Mouse (Mus musculus): Measurements from ENCODE around the gene 4930544D05Rik. TPM values are rescaled to one million over a fixed set of nuclear protein-coding genes. Genes with fewer than 3 reads are reported as not detected.
"Not testable (repeated sequence)": the region's sequence is repeated elsewhere in the genome, so short reads cannot be mapped to it uniquely, and the experiment has no call there.

Gene 4930544D05Rik
- not detected in 2 replicates for polyA plus RNA-seq (2015; fragmentation: Nextera tagmentation; extraction: Ambion mirVana)

DNA sequence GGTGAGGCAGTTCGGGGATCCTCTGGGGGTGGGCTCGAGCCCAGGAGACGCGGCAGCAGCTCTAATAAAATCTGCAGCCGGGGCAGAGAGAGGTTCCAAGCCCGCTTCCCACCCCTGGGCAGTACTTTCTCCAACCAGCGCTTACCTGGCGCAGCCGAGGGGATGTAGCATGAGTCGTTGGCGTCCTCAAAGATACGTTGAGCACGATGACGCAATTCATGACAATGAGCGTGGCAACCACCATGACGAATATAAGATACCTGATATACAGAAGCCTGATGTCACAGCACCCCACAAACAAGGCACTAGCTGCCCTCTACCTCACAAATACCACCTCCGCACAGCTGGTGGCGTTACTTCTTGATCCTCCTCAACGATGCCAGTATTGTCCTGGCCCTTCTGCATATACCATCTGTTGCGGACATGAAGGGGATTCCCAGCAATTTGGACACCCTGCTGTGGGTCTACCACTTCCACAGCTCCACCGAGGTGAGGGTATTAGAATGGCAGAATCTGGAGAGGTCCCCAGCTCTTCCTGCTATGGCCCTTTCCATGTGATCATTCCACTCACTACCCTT is at the start of gene 4930544D05Rik:
Gene 4930544D05Rik (plus strand): TSS at position 333 of the 578 bp plus-strand sequence.
- H3K27me3 ChIP-seq, result no peaks in the 10 kb centered on the region
- peaks cover 8% of the 10 kb centered on the region for H3K4me1 ChIP-seq
- peak within 1 kb of the TSS; percentile 37 for H3K4me2 ChIP-seq (replicated peaks)
- ATAC-seq (replicated peaks), result no peak
- H3K27ac ChIP-seq (replicated peaks), result no peak within 1 kb of the TSS
- peaks cover 24% of the 10 kb centered on the region for H3K36me3 ChIP-seq
- no peak within 1 kb of the TSS for H3K9ac ChIP-seq (replicated peaks)
- 17% methylated on average over 21 of the region's 21 CpGs for WGBS
- no peaks in the 10 kb centered on the region for H3K9me3 ChIP-seq
- H3K4me3 ChIP-seq, result peak within 1 kb of the TSS; percentile 22

DNA sequence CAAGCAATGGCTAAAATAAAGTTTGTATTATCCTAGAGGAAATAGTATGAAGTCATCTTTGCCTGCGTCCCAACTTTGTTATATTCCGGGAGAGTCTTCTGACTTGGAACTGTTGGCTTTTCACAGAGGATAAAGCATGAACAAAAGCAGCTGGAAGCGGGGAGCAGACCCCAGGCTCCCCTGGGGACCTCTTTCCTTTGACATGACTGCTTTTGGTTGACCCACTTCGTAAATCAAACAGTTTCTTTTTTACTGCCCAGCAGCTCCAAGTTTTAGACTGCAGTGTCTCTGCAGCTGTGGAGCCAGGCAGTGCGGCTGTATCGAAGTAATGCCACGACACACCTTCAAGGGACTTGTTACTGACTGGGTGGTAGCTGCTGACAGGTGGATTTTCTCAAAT is 49.1 kb upstream of the 4930544D05Rik start:
- H3K4me3 ChIP-seq, result no peak overlapping the region
- no peaks in the 10 kb centered on the region for H3K36me3 ChIP-seq
- no peak overlapping the region for H3K9ac ChIP-seq (replicated peaks)
- no peak overlapping the region for H3K27ac ChIP-seq (replicated peaks)
- WGBS, result 70% methylated on average over 7 of the region's 7 CpGs
- no peaks in the 10 kb centered on the region for H3K9me3 ChIP-seq
- no peak for ATAC-seq (replicated peaks)
- no peak overlapping the region for H3K4me2 ChIP-seq (replicated peaks)
- no peaks in the 10 kb centered on the region for H3K27me3 ChIP-seq
- H3K4me1 ChIP-seq, result peaks cover 33% of the 10 kb centered on the region

DNA sequence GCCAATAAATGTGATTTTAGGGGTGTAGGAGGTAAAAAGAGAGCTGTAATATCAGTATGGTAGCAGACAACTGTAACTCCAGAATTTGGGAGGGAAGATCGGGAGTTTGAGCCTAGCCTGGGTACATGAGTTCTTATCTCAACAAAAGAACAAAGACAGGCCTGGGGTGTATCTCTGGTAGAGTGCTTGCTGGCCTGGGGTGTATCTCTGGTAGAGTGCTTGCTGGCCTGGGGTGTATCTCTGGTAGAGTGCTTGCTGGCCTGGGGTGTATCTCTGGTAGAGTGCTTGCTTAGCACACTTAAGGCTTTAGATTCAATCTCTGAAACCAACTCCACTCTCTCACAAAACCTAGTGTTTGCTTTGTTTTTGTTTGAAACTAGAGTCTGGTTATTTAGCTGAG is 45.0 kb upstream of the 4930544D05Rik start:
- H3K4me1 ChIP-seq; ATAC-seq (replicated peaks); H3K36me3 ChIP-seq; H3K4me2 ChIP-seq (replicated peaks); H3K4me3 ChIP-seq; H3K27ac ChIP-seq (replicated peaks); H3K27me3 ChIP-seq; H3K9me3 ChIP-seq; H3K9ac ChIP-seq (replicated peaks): not testable (repeated sequence)
- whole genome bisulfite sequencing, result 97% methylated on average over 1 of the region's 1 CpGs

- ATAC-seq (replicated peaks), result no peak
- Histone ChIP-seq H3K4me3 (no peak overlapping the region), H3K9me3 (no peaks in the 10 kb centered on the region), H3K27me3 (no peaks in the 10 kb centered on the region), H3K4me2 (replicated peaks) (no peak overlapping the region), H3K36me3 (no peaks in the 10 kb centered on the region), H3K4me1 (peaks cover 8% of the 10 kb centered on the region), H3K9ac (replicated peaks) (no peak overlapping the region), H3K27ac (replicated peaks) (no peak overlapping the region)
- WGBS, result 97% methylated on average over 1 of the region's 1 CpGs
Measured at GRCm38 (mm10) chr11:70571641-70572040, 44.0 kb upstream of the 4930544D05Rik start.

GRCm38 (mm10) chr11:70572348-70572902 is 43.2 kb upstream of the 4930544D05Rik start:
- Histone ChIP-seq H3K9ac (replicated peaks) (no peak overlapping the region), H3K36me3 (no peaks in the 10 kb centered on the region), H3K4me1 (peaks cover 15% of the 10 kb centered on the region), H3K9me3 (no peaks in the 10 kb centered on the region), H3K4me2 (replicated peaks) (no peak overlapping the region), H3K4me3 (no peak overlapping the region), H3K27ac (replicated peaks) (no peak overlapping the region), H3K27me3 (no peaks in the 10 kb centered on the region)
- 75% methylated on average over 5 of the region's 5 CpGs for WGBS
- no peak for ATAC-seq (replicated peaks)

DNA sequence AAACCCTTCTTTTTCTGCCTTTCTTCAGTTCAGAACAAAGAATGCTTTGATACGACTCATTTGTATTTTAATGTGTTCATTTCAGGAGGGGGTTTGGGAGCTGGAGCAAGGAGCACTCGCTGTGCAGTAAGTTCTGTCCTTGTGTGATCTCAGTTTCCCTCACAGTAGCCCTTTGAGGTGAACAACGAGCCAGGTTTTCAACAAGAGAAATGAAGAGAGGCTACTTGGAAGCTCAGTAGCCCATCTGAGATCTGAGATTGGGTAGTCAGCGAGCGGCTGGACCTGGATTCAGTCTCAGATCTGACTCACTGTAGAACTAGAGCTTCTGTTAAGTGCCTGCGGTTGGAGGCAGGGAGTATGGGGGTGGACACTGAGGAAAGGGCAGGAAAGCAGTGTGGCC is 41.8 kb upstream of the 4930544D05Rik start:
- Histone ChIP-seq H3K9ac (replicated peaks) (no peak overlapping the region), H3K4me3 (no peak overlapping the region), H3K4me1 (peaks cover 28% of the 10 kb centered on the region), H3K27ac (replicated peaks) (peak overlapping the region; percentile 57), H3K36me3 (no peaks in the 10 kb centered on the region), H3K9me3 (no peaks in the 10 kb centered on the region), H3K4me2 (replicated peaks) (no peak overlapping the region), H3K27me3 (no peaks in the 10 kb centered on the region)
- ATAC-seq (replicated peaks), result no peak
- 20% methylated on average over 6 of the region's 6 CpGs for WGBS

DNA sequence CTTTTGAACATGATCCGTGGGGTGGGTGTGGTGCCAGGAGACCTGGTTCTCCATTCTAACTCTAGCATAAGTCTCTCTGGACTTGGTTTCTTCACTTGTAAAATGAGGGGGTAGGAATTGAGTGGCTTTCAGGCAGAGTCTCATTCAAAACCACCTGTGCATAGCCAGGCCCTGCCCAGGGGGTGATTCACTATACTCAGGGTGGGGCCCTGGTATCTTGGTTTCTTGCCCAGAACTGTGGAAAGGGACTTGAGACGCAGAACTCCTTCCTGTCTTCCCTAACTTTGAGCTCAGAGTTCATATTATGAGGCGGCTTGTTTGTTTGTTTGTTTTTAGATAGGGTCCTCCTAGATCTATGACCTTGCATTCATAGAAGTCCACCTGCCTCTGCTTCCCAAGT is 38.4 kb upstream of the 4930544D05Rik start:
- Histone ChIP-seq H3K4me1 (peaks cover 39% of the 10 kb centered on the region), H3K4me3 (no peak overlapping the region), H3K9me3 (no peaks in the 10 kb centered on the region), H3K27me3 (no peaks in the 10 kb centered on the region), H3K27ac (replicated peaks) (no peak overlapping the region), H3K4me2 (replicated peaks) (no peak overlapping the region), H3K9ac (replicated peaks) (no peak overlapping the region), H3K36me3 (no peaks in the 10 kb centered on the region)
- WGBS, result 76% methylated on average over 3 of the region's 3 CpGs
- no peak for ATAC-seq (replicated peaks)

GRCm38 (mm10) chr11:70578962-70579361 is 36.7 kb upstream of the 4930544D05Rik start:
- ATAC-seq (replicated peaks), result no peak

GRCm38 (mm10) chr11:70579710-70580357 is 35.8 kb upstream of the 4930544D05Rik start:
- H3K4me1 ChIP-seq, result peaks cover 42% of the 10 kb centered on the region
- no peak overlapping the region for H3K4me2 ChIP-seq (replicated peaks)

More at GRCm38 (mm10) chr11:70578962-70579361, 36.7 kb upstream of the 4930544D05Rik start:
- Histone ChIP-seq H3K4me3 (no peak overlapping the region), H3K9me3 (no peaks in the 10 kb centered on the region), H3K4me1 (peaks cover 37% of the 10 kb centered on the region), H3K4me2 (replicated peaks) (no peak overlapping the region), H3K9ac (replicated peaks) (no peak overlapping the region), H3K27me3 (no peaks in the 10 kb centered on the region), H3K36me3 (no peaks in the 10 kb centered on the region), H3K27ac (replicated peaks) (no peak overlapping the region)
- WGBS, result 93% methylated on average over 6 of the region's 6 CpGs

GRCm38 (mm10) chr11:70580358-70580720 is 35.3 kb upstream of the 4930544D05Rik start:
- Histone ChIP-seq H3K4me2 (replicated peaks) (no peak overlapping the region), H3K9me3 (no peaks in the 10 kb centered on the region), H3K9ac (replicated peaks) (no peak overlapping the region), H3K4me3 (no peak overlapping the region), H3K27me3 (no peaks in the 10 kb centered on the region), H3K4me1 (peaks cover 47% of the 10 kb centered on the region), H3K36me3 (no peaks in the 10 kb centered on the region), H3K27ac (replicated peaks) (no peak overlapping the region)
- no peak for ATAC-seq (replicated peaks)
- 50% methylated on average over 5 of the region's 5 CpGs for whole genome bisulfite sequencing

More at GRCm38 (mm10) chr11:70579710-70580357, 35.8 kb upstream of the 4930544D05Rik start:
- no peak for ATAC-seq (replicated peaks)
- no peak overlapping the region for H3K27ac ChIP-seq (replicated peaks)
- no peak overlapping the region for H3K9ac ChIP-seq (replicated peaks)
- H3K4me3 ChIP-seq, result no peak overlapping the region
- no peaks in the 10 kb centered on the region for H3K9me3 ChIP-seq
- 82% methylated on average over 9 of the region's 9 CpGs for WGBS
- H3K36me3 ChIP-seq, result no peaks in the 10 kb centered on the region
- no peaks in the 10 kb centered on the region for H3K27me3 ChIP-seq

DNA sequence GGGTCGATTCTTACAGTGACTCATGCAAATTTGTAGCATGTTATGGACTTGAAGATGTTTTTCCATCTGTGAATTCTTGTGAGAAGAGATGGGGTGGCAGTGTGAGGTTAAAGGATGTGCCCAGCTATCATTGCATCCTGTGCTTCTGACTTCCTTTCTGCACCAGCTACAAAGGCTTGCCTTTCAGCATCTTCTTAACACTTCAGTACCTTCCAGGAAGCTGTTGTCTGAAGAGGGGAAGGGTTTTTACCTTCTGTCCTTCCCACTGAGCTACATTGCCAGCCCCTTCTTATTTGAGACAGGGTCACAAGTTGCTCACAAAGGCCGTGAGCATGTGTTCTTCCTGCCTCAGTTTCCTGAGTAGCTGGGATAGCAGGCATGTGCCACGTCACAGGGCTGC is 34.7 kb upstream of the 4930544D05Rik start:
- ATAC-seq (replicated peaks), result no peak
- Histone ChIP-seq H3K9me3 (no peaks in the 10 kb centered on the region), H3K4me2 (replicated peaks) (no peak overlapping the region), H3K4me3 (no peak overlapping the region), H3K4me1 (peaks cover 50% of the 10 kb centered on the region), H3K27ac (replicated peaks) (no peak overlapping the region), H3K9ac (replicated peaks) (no peak overlapping the region), H3K36me3 (no peaks in the 10 kb centered on the region), H3K27me3 (no peaks in the 10 kb centered on the region)
- 77% methylated on average over 3 of the region's 3 CpGs for WGBS

- Histone ChIP-seq H3K9me3 (no peaks in the 10 kb centered on the region), H3K4me3 (no peak overlapping the region), H3K4me2 (replicated peaks) (no peak overlapping the region), H3K9ac (replicated peaks) (no peak overlapping the region), H3K36me3 (no peaks in the 10 kb centered on the region), H3K27ac (replicated peaks) (no peak overlapping the region), H3K4me1 (peaks cover 45% of the 10 kb centered on the region), H3K27me3 (no peaks in the 10 kb centered on the region)
- 76% methylated on average over 3 of the region's 3 CpGs for WGBS
- no peak for ATAC-seq (replicated peaks)
Measured at GRCm38 (mm10) chr11:70582196-70582595, 33.5 kb upstream of the 4930544D05Rik start.
